Mouse (Mus musculus): ENCODE results near the gene Gas8. TPM values are rescaled to one million over a fixed set of nuclear protein-coding genes. Genes with fewer than 3 reads are reported as not detected.

Gene Gas8
- polyA plus RNA-seq, 1 experiment from 2014 or later = 27.1 TPM

DNA sequence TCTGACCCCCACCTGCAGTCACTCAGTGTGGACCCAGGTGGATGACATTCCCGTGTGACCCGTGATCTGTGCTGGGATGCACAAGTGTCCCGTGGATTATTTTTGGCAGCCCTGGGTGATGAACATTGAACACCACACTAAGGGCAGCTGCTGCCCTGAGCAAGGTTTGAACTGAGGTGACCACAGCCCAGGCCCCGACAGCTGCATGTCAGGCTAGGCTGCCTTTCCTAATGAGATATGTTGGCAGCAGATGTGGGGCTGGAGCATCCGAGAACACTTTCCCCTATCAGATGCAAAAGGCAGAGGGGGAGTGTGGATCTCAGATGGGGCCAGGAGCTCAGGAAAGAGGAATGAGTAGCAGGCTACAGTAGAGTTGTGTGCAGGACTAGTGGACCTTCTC is 7.8 kb upstream of the Gas8 start:
- Histone ChIP-seq H3K4me1 (replicated peaks; ENCODE audit: insufficient read depth, low read length) (peaks cover 5% of the 10 kb centered on the region; the same call in 1 of the 2 replicates), H3K36me3 (ENCODE audit: insufficient read depth, low read length) (peaks cover 11% of the 10 kb centered on the region), H3K4me3 (replicated peaks; ENCODE audit: low read depth, low read length) (no peak overlapping the region), H3K9me3 (replicated peaks; ENCODE audit: low read length) (no peaks in the 10 kb centered on the region), H3K27ac (no peak overlapping the region), H3K27me3 (ENCODE audit: insufficient read depth, low read length) (peaks cover 14% of the 10 kb centered on the region; the same call in 1 of the 2 replicates), H3K4me2 (ENCODE audit: low read length) (no peak overlapping the region), H3K9ac (ENCODE audit: low read depth, low read length) (no peak overlapping the region)
- no peak for TF ChIP-seq CTCF (IDR thresholded peaks at IDR 0.05; ENCODE audit: low read depth)
- WGBS = 74% methylated on average over 5 of the region's 5 CpGs
- ATAC-seq (replicated peaks; ENCODE audit: low FRiP score, low read depth) (no peak), DNase-seq (ENCODE audit: low spot score) (no peak)

GRCm38 (mm10) chr8:123514136-123514535 is 4.5 kb upstream of the Gas8 start:
- H3K9me3 ChIP-seq (replicated peaks; ENCODE audit: low read length) = no peaks in the 10 kb centered on the region
- H3K27ac ChIP-seq = no peak overlapping the region
- H3K4me2 ChIP-seq (ENCODE audit: low read length) = peak overlapping the region; percentile 98
- peaks cover 5% of the 10 kb centered on the region; the same call in 1 of the 2 replicates for H3K4me1 ChIP-seq (replicated peaks; ENCODE audit: insufficient read depth, low read length)
- no peak for ATAC-seq (replicated peaks; ENCODE audit: low FRiP score, low read depth)
- peak overlapping the region; percentile 60 for H3K9ac ChIP-seq (ENCODE audit: low read depth, low read length)
- peaks cover 14% of the 10 kb centered on the region; the same call in 1 of the 2 replicates for H3K27me3 ChIP-seq (ENCODE audit: insufficient read depth, low read length)
- peaks cover 4% of the 10 kb centered on the region; the same call in 1 of the 2 replicates for H3K36me3 ChIP-seq (ENCODE audit: insufficient read depth, low read length)
- DNase-seq (ENCODE audit: low spot score) = peak; percentile 24
- no peak for TF ChIP-seq CTCF (IDR thresholded peaks at IDR 0.05; ENCODE audit: low read depth)
- H3K4me3 ChIP-seq (replicated peaks; ENCODE audit: low read depth, low read length) = peak overlapping the region; percentile 60
- WGBS = 3% methylated on average over 9 of the region's 9 CpGs

- Histone ChIP-seq H3K9ac (ENCODE audit: low read depth, low read length) (peak within 1 kb of the TSS; percentile 60), H3K36me3 (ENCODE audit: insufficient read depth, low read length) (no peaks in the 10 kb centered on the region), H3K27me3 (ENCODE audit: insufficient read depth, low read length) (peaks cover 14% of the 10 kb centered on the region; the same call in 1 of the 2 replicates), H3K27ac (no peak within 1 kb of the TSS), H3K4me3 (replicated peaks; ENCODE audit: low read depth, low read length) (peak within 1 kb of the TSS; percentile 60), H3K4me2 (ENCODE audit: low read length) (peak within 1 kb of the TSS; percentile 98), H3K4me1 (replicated peaks; ENCODE audit: insufficient read depth, low read length) (peaks cover 5% of the 10 kb centered on the region; the same call in 1 of the 2 replicates), H3K9me3 (replicated peaks; ENCODE audit: low read length) (no peaks in the 10 kb centered on the region)
- DNase-seq (ENCODE audit: low spot score) (peak; percentile 60), ATAC-seq (replicated peaks; ENCODE audit: low FRiP score, low read depth) (no peak)
- TF ChIP-seq CTCF (IDR thresholded peaks at IDR 0.05; ENCODE audit: low read depth) = 0 out of 2 replicates have a peak, but pooled peaks have one; percentile 14
- WGBS = under 1% methylated on average over 43 of the region's 63 CpGs
Observed at GRCm38 (mm10) chr8:123514781-123515539, 3.7 kb upstream of the Gas8 start, which contains the start of gene Dbndd1. Gene Dbndd1 (minus strand): TSS chr8:123515463.

GRCm38 (mm10) chr8:123515540-123515897 is 3.1 kb upstream of the Gas8 start:
- Histone ChIP-seq H3K9ac (ENCODE audit: low read depth, low read length) (no peak overlapping the region), H3K27ac (no peak overlapping the region), H3K4me1 (replicated peaks; ENCODE audit: insufficient read depth, low read length) (peaks cover 5% of the 10 kb centered on the region; the same call in 1 of the 2 replicates), H3K27me3 (ENCODE audit: insufficient read depth, low read length) (peaks cover 14% of the 10 kb centered on the region; the same call in 1 of the 2 replicates), H3K36me3 (ENCODE audit: insufficient read depth, low read length) (peaks cover 2% of the 10 kb centered on the region; the same call in 1 of the 2 replicates), H3K9me3 (replicated peaks; ENCODE audit: low read length) (no peaks in the 10 kb centered on the region), H3K4me3 (replicated peaks; ENCODE audit: low read depth, low read length) (peak overlapping the region; percentile 60; the same call in 1 of the 2 replicates), H3K4me2 (ENCODE audit: low read length) (peak overlapping the region; percentile 98)
- no peak for TF ChIP-seq CTCF (IDR thresholded peaks at IDR 0.05; ENCODE audit: low read depth)
- DNase-seq (ENCODE audit: low spot score) = no peak
- 2% methylated on average over 11 of the region's 11 CpGs for WGBS
- no peak for ATAC-seq (replicated peaks; ENCODE audit: low FRiP score, low read depth)

GRCm38 (mm10) chr8:123516596-123516995 is 2.0 kb upstream of the Gas8 start:
- H3K9ac ChIP-seq (ENCODE audit: low read depth, low read length) = no peak overlapping the region
- ATAC-seq (replicated peaks; ENCODE audit: low FRiP score, low read depth) = no peak
- H3K27me3 ChIP-seq (ENCODE audit: insufficient read depth, low read length) = peaks cover 14% of the 10 kb centered on the region; the same call in 1 of the 2 replicates
- H3K4me1 ChIP-seq (replicated peaks; ENCODE audit: insufficient read depth, low read length) = peaks cover 5% of the 10 kb centered on the region; the same call in 1 of the 2 replicates
- TF ChIP-seq CTCF (IDR thresholded peaks at IDR 0.05; ENCODE audit: low read depth) = no peak
- WGBS = 21% methylated on average over 2 of the region's 2 CpGs
- H3K36me3 ChIP-seq (ENCODE audit: insufficient read depth, low read length) = peaks cover 9% of the 10 kb centered on the region
- no peaks in the 10 kb centered on the region for H3K9me3 ChIP-seq (replicated peaks; ENCODE audit: low read length)
- H3K27ac ChIP-seq = no peak overlapping the region
- H3K4me3 ChIP-seq (replicated peaks; ENCODE audit: low read depth, low read length) = no peak overlapping the region
- DNase-seq (ENCODE audit: low spot score) = no peak
- no peak overlapping the region for H3K4me2 ChIP-seq (ENCODE audit: low read length)

- Histone ChIP-seq H3K4me2 (ENCODE audit: low read length) (peak overlapping the region; percentile 52), H3K36me3 (ENCODE audit: insufficient read depth, low read length) (peaks cover 21% of the 10 kb centered on the region), H3K27ac (no peak overlapping the region), H3K9ac (ENCODE audit: low read depth, low read length) (no peak overlapping the region), H3K27me3 (ENCODE audit: insufficient read depth, low read length) (peaks cover 14% of the 10 kb centered on the region; the same call in 1 of the 2 replicates), H3K9me3 (replicated peaks; ENCODE audit: low read length) (no peaks in the 10 kb centered on the region), H3K4me1 (replicated peaks; ENCODE audit: insufficient read depth, low read length) (peaks cover 5% of the 10 kb centered on the region; the same call in 1 of the 2 replicates), H3K4me3 (replicated peaks; ENCODE audit: low read depth, low read length) (no peak overlapping the region)
- peak; percentile 8; the same call in 1 of the 2 replicates for ATAC-seq (replicated peaks; ENCODE audit: low FRiP score, low read depth)
- 34% methylated on average over 10 of the region's 10 CpGs for WGBS
- no peak for TF ChIP-seq CTCF (IDR thresholded peaks at IDR 0.05; ENCODE audit: low read depth)
- DNase-seq (ENCODE audit: low spot score) = no peak
Observed at GRCm38 (mm10) chr8:123518172-123518571, 462 bp upstream of the Gas8 start.

Data from kidney, postnatal 0 days (tissue).